Mouse (Mus musculus): ENCODE results near the gene Tescl. TPM values are rescaled to one million over a fixed set of nuclear protein-coding genes. Genes with fewer than 3 reads are reported as not detected.

Gene Tescl
- polyA plus RNA-seq, 1 experiment from 2014 or later, result 0.19 TPM

GRCm38 (mm10) chr7:24356081-24356480 is 22.3 kb upstream of the Tescl start:
- Histone ChIP-seq H3K9ac (no peak overlapping the region), H3K27ac (no peak overlapping the region), H3K4me2 (no peak overlapping the region), H3K4me3 (no peak overlapping the region), H3K27me3 (peaks cover 9% of the 10 kb centered on the region; the same call in 1 of the 2 replicates), H3K4me1 (replicated peaks) (no peaks in the 10 kb centered on the region), H3K36me3 (no peaks in the 10 kb centered on the region), H3K9me3 (0 out of 2 replicates have a peak, but pooled peaks cover 4% of the 10 kb centered on the region)
- ATAC-seq (ENCODE audit: low FRiP score), result no peak
- WGBS, result 87% methylated on average over 10 of the region's 10 CpGs

- no peak overlapping the region for H3K4me3 ChIP-seq
- no peaks in the 10 kb centered on the region for H3K36me3 ChIP-seq
- H3K4me1 ChIP-seq (replicated peaks), result no peaks in the 10 kb centered on the region
- no peak overlapping the region for H3K27ac ChIP-seq
- no peak overlapping the region for H3K9ac ChIP-seq
- 90% methylated on average over 6 of the region's 6 CpGs for WGBS
- peaks cover 11% of the 10 kb centered on the region; the same call in 1 of the 2 replicates for H3K27me3 ChIP-seq
- H3K4me2 ChIP-seq, result no peak overlapping the region
- H3K9me3 ChIP-seq, result 0 out of 2 replicates have a peak, but pooled peaks cover 4% of the 10 kb centered on the region
- ATAC-seq (ENCODE audit: low FRiP score), result no peak
These were observed 21.9 kb upstream of the Tescl start for GRCm38 (mm10) chr7:24355646-24356045.

- no peaks in the 10 kb centered on the region for H3K36me3 ChIP-seq
- 0 out of 2 replicates have a peak, but pooled peaks cover 8% of the 10 kb centered on the region for H3K27me3 ChIP-seq
- H3K9me3 ChIP-seq, result no peaks in the 10 kb centered on the region
- no peak within 1 kb of the TSS for H3K27ac ChIP-seq
- H3K4me1 ChIP-seq (replicated peaks), result no peaks in the 10 kb centered on the region
- WGBS, result 61% methylated on average over 6 of the region's 6 CpGs
- H3K4me2 ChIP-seq, result no peak within 1 kb of the TSS
- no peak for ATAC-seq (ENCODE audit: low FRiP score)
- peak within 1 kb of the TSS; percentile 1; the same call in 1 of the 2 replicates for H3K9ac ChIP-seq
- no peak within 1 kb of the TSS for H3K4me3 ChIP-seq
These were observed 15.2 kb upstream of the Tescl start, which contains the start of gene Lypd5 for GRCm38 (mm10) chr7:24348896-24349295. TSS of gene Lypd5 (plus strand) at chr7:24349196.

- H3K36me3 ChIP-seq, result no peaks in the 10 kb centered on the region
- H3K9ac ChIP-seq, result no peak overlapping the region
- no peaks in the 10 kb centered on the region for H3K4me1 ChIP-seq (replicated peaks)
- H3K4me2 ChIP-seq, result no peak overlapping the region
- no peaks in the 10 kb centered on the region for H3K9me3 ChIP-seq
- WGBS, result 74% methylated on average over 5 of the region's 5 CpGs
- no peak for ATAC-seq (ENCODE audit: low FRiP score)
- no peak overlapping the region for H3K4me3 ChIP-seq
- no peak overlapping the region for H3K27ac ChIP-seq
- 0 out of 2 replicates have a peak, but pooled peaks cover 5% of the 10 kb centered on the region for H3K27me3 ChIP-seq
These were observed 12.7 kb upstream of the Tescl start for GRCm38 (mm10) chr7:24346444-24346843.

GRCm38 (mm10) chr7:24343701-24344272 is 10.1 kb upstream of the Tescl start:
- H3K36me3 ChIP-seq, result no peaks in the 10 kb centered on the region
- no peak overlapping the region for H3K9ac ChIP-seq
- ATAC-seq (ENCODE audit: low FRiP score), result no peak
- no peak overlapping the region for H3K4me3 ChIP-seq
- H3K27me3 ChIP-seq, result no peaks in the 10 kb centered on the region
- no peaks in the 10 kb centered on the region for H3K4me1 ChIP-seq (replicated peaks)
- H3K9me3 ChIP-seq, result 0 out of 2 replicates have a peak, but pooled peaks cover 4% of the 10 kb centered on the region
- 64% methylated on average over 7 of the region's 7 CpGs for WGBS
- H3K4me2 ChIP-seq, result no peak overlapping the region
- H3K27ac ChIP-seq, result no peak overlapping the region; the same call in 1 of the 2 replicates

- 44% methylated on average over 2 of the region's 2 CpGs for WGBS
These were observed 4.5 kb upstream of the Tescl start for GRCm38 (mm10) chr7:24338241-24338640.

GRCm38 (mm10) chr7:24335699-24336309 is 2.1 kb upstream of the Tescl start:
- Histone ChIP-seq H3K36me3 (no peaks in the 10 kb centered on the region), H3K4me1 (replicated peaks) (no peaks in the 10 kb centered on the region), H3K9me3 (0 out of 2 replicates have a peak, but pooled peaks cover 4% of the 10 kb centered on the region), H3K4me2 (no peak overlapping the region), H3K4me3 (no peak overlapping the region), H3K27ac (no peak overlapping the region), H3K9ac (no peak overlapping the region), H3K27me3 (peaks cover 27% of the 10 kb centered on the region)
- peak; percentile 66; the same call in 1 of the 2 replicates for ATAC-seq (ENCODE audit: low FRiP score)
- 20% methylated on average over 5 of the region's 5 CpGs for WGBS

More at GRCm38 (mm10) chr7:24338241-24338640, 4.5 kb upstream of the Tescl start:
- Histone ChIP-seq H3K9ac (no peak overlapping the region), H3K27ac (no peak overlapping the region), H3K36me3 (no peaks in the 10 kb centered on the region), H3K4me2 (no peak overlapping the region), H3K4me1 (replicated peaks) (no peaks in the 10 kb centered on the region), H3K9me3 (0 out of 2 replicates have a peak, but pooled peaks cover 4% of the 10 kb centered on the region), H3K4me3 (no peak overlapping the region), H3K27me3 (peaks cover 20% of the 10 kb centered on the region)
- ATAC-seq (ENCODE audit: low FRiP score), result no peak

GRCm38 (mm10) chr7:24327281-24327975 is 6.3 kb downstream of the Tescl start:
- Histone ChIP-seq H3K9ac (no peak overlapping the region), H3K4me1 (replicated peaks) (peaks cover 15% of the 10 kb centered on the region), H3K27ac (no peak overlapping the region), H3K9me3 (peaks cover 11% of the 10 kb centered on the region; the same call in 1 of the 2 replicates), H3K4me3 (no peak overlapping the region), H3K4me2 (no peak overlapping the region), H3K36me3 (no peaks in the 10 kb centered on the region), H3K27me3 (no peaks in the 10 kb centered on the region)
- 92% methylated on average over 14 of the region's 14 CpGs for WGBS
- no peak for ATAC-seq (ENCODE audit: low FRiP score)

- Histone ChIP-seq H3K4me3 (peak overlapping the region; percentile 30), H3K4me2 (peak overlapping the region; percentile 53), H3K27me3 (no peaks in the 10 kb centered on the region), H3K27ac (peak overlapping the region; percentile 50; the same call in 1 of the 2 replicates), H3K4me1 (replicated peaks) (peaks cover 15% of the 10 kb centered on the region), H3K36me3 (no peaks in the 10 kb centered on the region), H3K9me3 (peaks cover 11% of the 10 kb centered on the region; the same call in 1 of the 2 replicates), H3K9ac (peak overlapping the region; percentile 56)
- ATAC-seq (ENCODE audit: low FRiP score), result peak; percentile 77
- 35% methylated on average over 20 of the region's 20 CpGs for WGBS
These were observed 7.2 kb downstream of the Tescl start for GRCm38 (mm10) chr7:24326273-24327135.

- H3K27me3 ChIP-seq, result no peaks in the 10 kb centered on the region
- 6% methylated on average over 13 of the region's 13 CpGs for WGBS
- H3K27ac ChIP-seq, result peak overlapping the region; percentile 50; the same call in 1 of the 2 replicates
- peak overlapping the region; percentile 30 for H3K4me3 ChIP-seq
- peaks cover 15% of the 10 kb centered on the region for H3K4me1 ChIP-seq (replicated peaks)
- peak; percentile 67; the same call in 1 of the 2 replicates for ATAC-seq (ENCODE audit: low FRiP score)
- peaks cover 11% of the 10 kb centered on the region; the same call in 1 of the 2 replicates for H3K9me3 ChIP-seq
- peak overlapping the region; percentile 56 for H3K9ac ChIP-seq
- H3K4me2 ChIP-seq, result peak overlapping the region; percentile 53
- no peaks in the 10 kb centered on the region for H3K36me3 ChIP-seq
These were observed 8.0 kb downstream of the Tescl start for GRCm38 (mm10) chr7:24325675-24326128.

GRCm38 (mm10) chr7:24325197-24325596 is 8.5 kb downstream of the Tescl start:
- H3K4me2 ChIP-seq, result peak overlapping the region; percentile 53
- peaks cover 15% of the 10 kb centered on the region for H3K4me1 ChIP-seq (replicated peaks)
- peaks cover 1% of the 10 kb centered on the region; the same call in 1 of the 2 replicates for H3K27me3 ChIP-seq
- H3K9me3 ChIP-seq, result peaks cover 11% of the 10 kb centered on the region; the same call in 1 of the 2 replicates
- no peak overlapping the region for H3K9ac ChIP-seq
- H3K36me3 ChIP-seq, result no peaks in the 10 kb centered on the region
- peak overlapping the region; percentile 50; the same call in 1 of the 2 replicates for H3K27ac ChIP-seq
- peak overlapping the region; percentile 30; the same call in 1 of the 2 replicates for H3K4me3 ChIP-seq
- WGBS, result 88% methylated on average over 6 of the region's 6 CpGs
- ATAC-seq (ENCODE audit: low FRiP score), result no peak
